In the genomic region with DNA sequence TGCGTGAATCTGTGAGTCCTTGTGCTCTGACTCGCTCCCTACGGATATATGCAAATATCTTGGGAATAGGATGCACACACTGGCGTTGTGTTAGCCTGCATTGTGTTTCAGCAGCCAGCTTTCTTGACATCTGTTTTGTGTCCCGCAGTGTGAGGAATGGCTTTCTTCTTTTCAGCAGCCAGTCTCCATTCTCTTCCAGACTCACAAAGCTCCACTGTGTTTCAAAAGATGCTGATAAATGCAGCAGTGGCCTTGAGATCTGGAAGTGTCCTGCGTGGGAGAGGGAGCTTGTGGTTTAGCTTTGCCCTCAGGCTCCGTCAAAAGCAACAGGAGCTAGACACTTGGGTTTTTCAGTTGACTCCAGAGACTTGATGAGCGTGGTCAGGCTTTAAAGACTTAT, we compare ENCODE assay signal across 11 mouse cellular contexts.
DNase-seq lines count a peak whose midpoint lies in the region; ATAC-seq and TF ChIP-seq lines count a peak whose summit lies in the region.
"Had no signal": no experiment of that assay in that cellular context is flagged by ENCODE, and none has a peak within 500 bp of the region (broad histone marks: within the 10 kb centered on the region; RNA-seq: fewer than 3 reads in every experiment).

No protein-coding gene starts in this region.

- intact Hi-C loops in heart, adult 2 months (cut with DNase I) = no loop called here

- no peak overlapping the region for H3K27ac ChIP-seq in heart, adult 2 months
- peak overlapping the region; percentile 66 for H3K27ac ChIP-seq in heart, embryonic 15.5 days
- no peak overlapping the region; the same call in 1 of the 2 replicates for H3K27ac ChIP-seq in midbrain, embryonic 16.5 days (ENCODE audit: low read length)

- DNase-seq in heart, adult 11 months = peak; percentile 87
- DNase-seq in heart, adult 2 months = no peak
- peak; percentile 5 for DNase-seq in embryo, embryonic 11.5 days (ENCODE audit: low read depth, low spot score)
- no peak for DNase-seq in frontal cortex, adult 2 months (ENCODE audit: extremely low spot score in 1 of 2, low spot score in 1 of 2)
- DNase-seq in urinary bladder, postnatal 25 days (ENCODE audit: low spot score) = no peak
- DNase-seq in liver = no peak
- DNase-seq: cerebellum, postnatal 36 days; kidney, adult 8-10 months; liver, postnatal 0 days had no signal

- H3K9me3 ChIP-seq in heart, embryonic 15.5 days (replicated peaks) = no peaks in the 10 kb centered on the region
- H3K9me3 ChIP-seq in midbrain, embryonic 16.5 days (replicated peaks; ENCODE audit: control insufficient read depth, low read length, poor library complexity, severe bottlenecking) = no peaks in the 10 kb centered on the region

- no peak overlapping the region for H3K9ac ChIP-seq in heart, adult 2 months (ENCODE audit: low read depth, low read length)
- no peak overlapping the region for H3K9ac ChIP-seq in heart, embryonic 15.5 days
- H3K9ac ChIP-seq in midbrain, embryonic 16.5 days (ENCODE audit: low read depth, low read length) = no peak overlapping the region
- H3K9ac ChIP-seq: liver, postnatal 0 days had no signal

- H3K4me2 ChIP-seq in heart, embryonic 15.5 days = no peak overlapping the region
- H3K4me2 ChIP-seq in midbrain, embryonic 16.5 days (ENCODE audit: low read length) = no peak overlapping the region

- no peak overlapping the region for H3K4me3 ChIP-seq in heart, adult 2 months
- no peak overlapping the region for H3K4me3 ChIP-seq in heart, embryonic 15.5 days
- H3K4me3 ChIP-seq in midbrain, embryonic 16.5 days (ENCODE audit: low read depth, low read length) = no peak overlapping the region

- no peaks in the 10 kb centered on the region for H3K79me2 ChIP-seq in heart, adult 2 months (replicated peaks; ENCODE audit: control insufficient read depth, insufficient read depth, low read length)

- TF ChIP-seq EP300 in heart, adult 2 months (IDR thresholded peaks at IDR 0.05; ENCODE audit: insufficient read depth, low read depth, low read length) = no peak

- no peaks in the 10 kb centered on the region for H3K4me1 ChIP-seq in heart, adult 2 months (ENCODE audit: control insufficient read depth, insufficient read depth, low read length)
- H3K4me1 ChIP-seq in heart, embryonic 15.5 days (replicated peaks) = peaks cover 17% of the 10 kb centered on the region; the same call in 1 of the 2 replicates
- H3K4me1 ChIP-seq in midbrain, embryonic 16.5 days (ENCODE audit: control insufficient read depth, insufficient read depth, low read length) = peaks cover 13% of the 10 kb centered on the region; the same call in 1 of the 2 replicates

- H3K27me3 ChIP-seq in heart, adult 2 months (ENCODE audit: control insufficient read depth, insufficient read depth, low read length) = no peaks in the 10 kb centered on the region
- no peaks in the 10 kb centered on the region for H3K27me3 ChIP-seq in heart, embryonic 15.5 days
- H3K27me3 ChIP-seq in midbrain, embryonic 16.5 days (ENCODE audit: control insufficient read depth, insufficient read depth, low read depth, low read length) = no peaks in the 10 kb centered on the region

- no peak for TF ChIP-seq CTCF in heart, adult 2 months (IDR thresholded peaks at IDR 0.05)

- no peaks in the 10 kb centered on the region for H3K36me3 ChIP-seq in heart, adult 2 months (ENCODE audit: control insufficient read depth, insufficient read depth, low read length)
- H3K36me3 ChIP-seq in heart, embryonic 15.5 days = no peaks in the 10 kb centered on the region
- H3K36me3 ChIP-seq in midbrain, embryonic 16.5 days (ENCODE audit: control insufficient read depth, insufficient read depth, low read length) = no peaks in the 10 kb centered on the region

- no peak for TF ChIP-seq POLR2A in heart, adult 2 months (IDR thresholded peaks at IDR 0.05; ENCODE audit: insufficient read depth, low read depth, low read length)

- 35% methylated on average over 8 of the region's 8 CpGs for WGBS in heart, adult 2 months
- 18% methylated on average over 8 of the region's 8 CpGs for WGBS in heart, embryonic 15.5 days
- 7% methylated on average over 8 of the region's 8 CpGs for WGBS in midbrain, embryonic 16.5 days

- ATAC-seq in heart, embryonic 15.5 days (replicated peaks; ENCODE audit: insufficient number of reproducible peaks, insufficient read depth, low FRiP score, low read depth) = 0 out of 2 replicates have a peak, but pooled peaks have one; percentile 35
- peak; percentile 58 for ATAC-seq in midbrain, embryonic 16.5 days
- ATAC-seq: liver, postnatal 0 days had no signal

Comparison
In these comparisons a context has a peak if more than half of its experiments do, and no peak if none do; other contexts are left out.
1. DNase-seq: peak in heart, adult 11 months (single experiment) and embryo, embryonic 11.5 days (single experiment); none in heart, adult 2 months (0 of 2), frontal cortex, adult 2 months (0 of 2), urinary bladder, postnatal 25 days (single experiment) and liver (single experiment).